Mouse (Mus musculus) spleen, adult 2 months (tissue): ENCODE measurements around the gene Cacng4.

Experiments used
- CTCF ChIP-seq: fragments of 200-500 bp; IDR thresholded peaks from 2 replicates; pipeline ENCODE4 v1.5.1; 2011; ENCODE audit warnings: mild to moderate bottlenecking, inconsistent platforms; ENCODE audit not compliant: insufficient read depth, insufficient read length, insufficient replicate concordance; ENCODE audit errors: extremely low read depth
- POLR2A ChIP-seq: fragments of 200-500 bp; IDR thresholded peaks from 2 replicates; pipeline ENCODE4 v1.6.1; 2011; ENCODE audit warnings: low read depth, low read length, inconsistent platforms

- TF ChIP-seq POLR2A, result no peak
- no peak for TF ChIP-seq CTCF
Measured at GRCm38 (mm10) chr11:107703272-107704134, 90.9 kb downstream of the Cacng4 start.
